Mouse (Mus musculus): Measurements from ENCODE around the gene Cep57. TPM values are rescaled to one million over a fixed set of nuclear protein-coding genes. Genes with fewer than 3 reads are reported as not detected.
"Not testable (repeated sequence)": the region's sequence is repeated elsewhere in the genome, so short reads cannot be mapped to it uniquely, and the experiment has no call there.

Cep57 gene
- total RNA-seq, 4 experiments from 2014 or later, result 17.4 to 27.2 (median 22.6) TPM

DNA sequence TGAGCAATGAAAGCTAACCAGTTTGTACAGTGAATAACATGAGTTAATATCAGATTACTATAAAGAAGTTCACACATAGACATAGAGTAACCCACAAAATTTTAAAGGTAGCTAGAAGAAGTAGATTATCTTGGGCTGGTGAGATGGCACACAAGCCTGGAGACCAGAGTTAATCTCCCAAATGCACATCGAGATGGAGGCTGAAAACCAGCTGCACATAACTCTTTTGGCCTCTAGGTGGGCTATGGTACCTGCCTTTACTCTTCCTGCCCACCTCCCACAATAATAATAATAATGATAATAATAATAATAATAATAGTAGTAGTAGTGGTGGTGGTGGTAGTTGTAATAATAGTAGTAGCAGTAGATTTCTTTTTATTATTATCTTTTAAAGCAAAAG lies 32.6 kb downstream of the Cep57 start:
- no peak for DNase-seq

DNA sequence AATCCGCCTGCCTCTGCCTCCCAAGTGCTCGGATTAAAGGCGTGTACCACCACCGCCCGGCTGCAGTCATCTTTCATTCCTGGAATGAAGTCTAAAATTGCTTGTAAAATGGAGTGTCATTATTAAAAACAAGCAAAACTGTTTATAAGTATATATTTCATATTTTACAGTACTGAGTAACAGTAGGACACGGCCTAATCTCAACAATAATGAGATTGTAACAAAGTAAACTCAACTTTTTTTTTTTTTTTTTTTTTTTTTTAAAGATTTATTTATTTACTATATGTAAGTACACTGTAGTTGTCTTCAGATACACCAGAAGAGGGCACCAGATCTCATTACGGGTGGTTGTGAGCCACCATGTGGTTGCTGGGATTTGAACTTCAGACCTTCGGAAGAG lies 36.0 kb downstream of the Cep57 start:
- DNase-seq, result not testable (repeated sequence)

DNA sequence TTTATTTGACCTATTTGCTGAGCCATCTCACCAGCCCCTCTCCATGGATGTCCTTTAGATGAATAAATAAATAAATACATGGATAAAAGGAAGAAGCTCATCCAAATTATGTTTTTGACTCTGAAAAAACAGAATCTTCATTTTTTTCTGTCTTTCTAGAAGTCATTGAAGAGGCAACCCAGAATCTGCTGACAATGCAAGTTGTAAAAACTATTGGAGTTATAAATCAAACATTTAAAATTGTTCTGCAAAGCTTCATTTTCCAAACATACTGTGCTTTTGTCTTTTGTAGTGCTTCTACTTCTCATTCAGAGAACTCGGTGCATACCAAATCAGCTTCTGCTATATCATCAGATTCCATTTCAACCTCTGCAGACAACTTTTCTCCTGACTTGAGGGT lies 44.9 kb downstream of the Cep57 start:
- no peak for DNase-seq

DNA sequence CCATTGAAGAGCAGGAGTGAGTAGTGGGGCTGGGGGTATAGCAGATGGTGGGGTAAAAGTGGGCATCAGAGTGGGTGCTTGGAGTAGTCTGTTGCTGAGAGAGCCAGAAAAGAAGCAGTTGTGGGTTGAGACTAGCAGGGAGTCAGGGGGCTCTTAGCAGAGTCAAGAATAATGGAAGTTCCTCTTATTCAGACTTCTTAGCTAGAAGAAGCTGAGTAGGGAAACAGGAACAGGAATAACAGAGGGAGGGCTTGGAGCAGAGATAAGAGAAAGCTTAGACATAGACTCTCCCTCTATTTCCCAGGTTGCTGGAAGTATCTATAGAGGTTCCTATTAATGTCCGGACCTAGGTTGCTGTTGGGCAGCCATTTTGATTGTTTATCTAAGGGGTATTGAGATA lies 52.2 kb downstream of the Cep57 start:
- no peak for DNase-seq

DNA sequence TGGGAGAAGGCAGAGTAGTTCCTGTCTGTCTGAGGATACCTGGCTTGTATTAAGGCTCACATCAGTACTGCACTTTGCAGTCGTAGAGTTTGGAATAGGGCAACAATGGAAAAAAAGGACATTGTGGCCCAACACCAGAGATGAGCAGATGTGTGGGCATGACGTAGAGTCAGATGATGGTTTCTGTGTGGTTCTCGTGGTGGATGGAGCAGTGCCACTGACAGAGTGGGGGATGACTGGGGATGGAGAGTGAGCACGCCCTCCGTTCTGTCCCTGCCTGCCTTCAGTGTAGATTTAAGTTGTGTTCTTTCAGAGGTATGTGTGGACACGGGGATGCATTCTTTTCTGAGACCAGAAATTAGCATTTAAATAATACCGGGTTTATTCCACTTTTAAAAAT lies 60.3 kb downstream of the Cep57 start:
- no peak for DNase-seq

DNA sequence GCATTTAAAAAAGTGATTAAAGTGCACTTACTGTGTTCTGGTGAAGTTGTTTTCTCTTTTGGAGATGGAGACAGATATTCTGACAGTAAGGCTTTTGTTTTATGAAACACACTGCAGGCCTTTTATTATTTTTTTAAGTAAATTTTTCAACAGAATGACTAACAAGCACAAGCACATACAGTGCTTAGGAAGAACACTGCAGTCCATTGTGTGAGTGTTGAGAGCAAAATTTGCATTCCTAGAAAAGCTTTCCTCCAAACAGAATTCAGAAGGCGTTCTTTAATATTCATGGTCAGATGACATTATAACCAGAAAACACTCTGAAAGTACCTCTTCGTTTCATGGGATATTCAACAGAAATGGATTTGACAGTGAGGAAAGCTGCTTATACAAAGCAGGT lies 61.3 kb downstream of the Cep57 start:
- no peak for DNase-seq

DNA sequence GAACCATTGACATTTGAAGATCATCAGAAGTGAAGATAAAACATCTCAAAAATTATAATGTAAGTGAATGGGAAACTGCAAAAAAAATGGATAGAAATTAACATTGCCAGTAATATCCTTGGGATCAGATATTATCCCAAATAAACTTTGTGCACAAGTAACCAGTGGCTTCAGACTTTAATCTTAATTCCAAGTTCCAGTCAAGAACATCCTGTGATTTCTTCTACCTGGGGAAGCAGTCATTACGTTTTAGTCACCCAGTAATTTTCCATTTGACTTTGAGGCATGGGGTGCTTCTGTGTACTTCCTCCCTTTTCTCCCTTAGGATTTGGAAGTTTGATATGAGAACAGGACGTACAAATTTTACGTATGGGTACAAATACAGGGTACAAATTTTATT lies 66.5 kb downstream of the Cep57 start:
- DNase-seq, result no peak

Other genes with a start within 250 kb of the Cep57 start
- gene Mtmr2, start 78.7 kb downstream of the Cep57 start, total RNA-seq (2022), result 10 to 100 TPM; 56.2 to 64.3 (median 62.2) TPM
- gene Fam76b, start 609 bp upstream of the Cep57 start, total RNA-seq (2022), result 10 to 100 TPM; 13.6 to 32.3 (median 28.2) TPM

Measured in adrenal gland, adult 8-10 months (tissue).